Mouse (Mus musculus) Patski (cell line): ENCODE measurements around the gene Tspan18. TPM values are rescaled to one million over a fixed set of nuclear protein-coding genes. Genes with fewer than 3 reads are reported as not detected.

Experiments used
- ATAC-seq: fragments of 100-300 bp; one replicate; pipeline ENCODE4 v1.8.0; 2021
- CTCF ChIA-PET: fragments of 350-600 bp; sonication (Branson Sonifier 250); formaldehyde crosslinking; loops from one replicate; lab custom pipeline; 2022; ENCODE audit warnings: inconsistent platforms; lab: Charles Lee
- POLR2A ChIA-PET: fragments of 350-600 bp; sonication (Branson Sonifier 250); formaldehyde crosslinking; loops from one replicate; lab custom pipeline; 2022; ENCODE audit warnings: antibody characterized with exemption, inconsistent platforms; lab: Charles Lee
- DNase-seq: peaks from one replicate; pipeline ENCODE4 v3.0.0-alpha.2; 2011; ENCODE audit warnings: low read depth, low spot score
- H3K27me3 ChIP-seq: fragments of 371-371 bp; one replicate; pipeline ENCODE4 v1.5.1; 2021
- CTCF ChIP-seq: fragments of 100-300 bp; IDR thresholded peaks from one replicate; pipeline ENCODE4 v1.5.1; 2021
- in situ Hi-C: fragments of 300-500 bp; cut with MboI; formaldehyde crosslinking; loops from 3 replicates; pipeline ENCODE4 v1.11.1; 2018; ENCODE audit warnings: low pct_unique_long_range_greater_than_20kb, mixed read lengths
- polyA plus RNA-seq: library from polyadenylated mRNA; unstranded; gene quantifications from one replicate; pipeline ENCODE4 v1.2.3, GENCODE M21; 2021

Tspan18 gene
- polyA plus RNA-seq, 1 experiment from 2014 or later: 16.6 TPM

GRCm38 (mm10) chr2:93180077-93180844 lies 154.0 kb downstream of the Tspan18 start:
- ATAC-seq (no peak), DNase-seq (no peak)
- no peak for TF ChIP-seq CTCF

GRCm38 (mm10) chr2:93179603-93180002 lies 154.7 kb downstream of the Tspan18 start:
- ChIA-PET POLR2A (no interaction called here), CTCF (no interaction called here)
- ATAC-seq (no peak), DNase-seq (no peak)
- no peaks in the 10 kb centered on the region for H3K27me3 ChIP-seq
- in situ Hi-C loops: loop anchor here (10.0 kb wide), 1 partner anchor 55 kb away; no protein-coding TSS in a partner anchor
- TF ChIP-seq CTCF: no peak

More at GRCm38 (mm10) chr2:93180077-93180844, 154.0 kb downstream of the Tspan18 start:
- POLR2A ChIA-PET: no interaction called here
- H3K27me3 ChIP-seq: no peaks in the 10 kb centered on the region
- in situ Hi-C loops: no loop called here
- CTCF ChIA-PET: no interaction called here

- POLR2A ChIA-PET: interaction anchor here (0.8 kb wide), 1 partner anchor 14 kb away, joined by 4 read pairs; no protein-coding TSS in a partner anchor
- no peak for TF ChIP-seq CTCF
- no peaks in the 10 kb centered on the region for H3K27me3 ChIP-seq
- ATAC-seq (no peak), DNase-seq (no peak)
- in situ Hi-C loops: loop anchor here (10.0 kb wide), 1 partner anchor 53 kb away; no protein-coding TSS in a partner anchor
- CTCF ChIA-PET: no interaction called here
Measured at GRCm38 (mm10) chr2:93178313-93178677, 156.0 kb downstream of the Tspan18 start.

GRCm38 (mm10) chr2:93177668-93178312 lies 156.5 kb downstream of the Tspan18 start:
- ChIA-PET POLR2A (interaction anchor here (0.8 kb wide), 1 partner anchor 14 kb away, joined by 4 read pairs; no protein-coding TSS in a partner anchor), CTCF (interaction anchor here (1.4 to 1.6 kb wide), 3 partner anchors 8 to 108 kb away, joined by 3 to 4 read pairs (median 3); no protein-coding TSS in a partner anchor)
- TF ChIP-seq CTCF: no peak
- in situ Hi-C loops: loop anchor here (10.0 kb wide), 1 partner anchor 53 kb away; no protein-coding TSS in a partner anchor
- DNase-seq (no peak), ATAC-seq (no peak)
- no peaks in the 10 kb centered on the region for H3K27me3 ChIP-seq

- no peak for TF ChIP-seq CTCF
- no peaks in the 10 kb centered on the region for H3K27me3 ChIP-seq
- peak; percentile 63 for ATAC-seq
- in situ Hi-C loops: loop anchor here (10.0 kb wide), 1 partner anchor 52 kb away; no protein-coding TSS in a partner anchor
- ChIA-PET CTCF (interaction anchor here (1.2 to 1.6 kb wide), 4 partner anchors 9 to 294 kb away, joined by 3 to 4 read pairs (median 3); no protein-coding TSS in a partner anchor), POLR2A (no interaction called here)
- DNase-seq: peak; percentile 83
Measured at GRCm38 (mm10) chr2:93176871-93177667, 157.2 kb downstream of the Tspan18 start.

GRCm38 (mm10) chr2:93176193-93176798 lies 158.0 kb downstream of the Tspan18 start:
- CTCF ChIA-PET: interaction anchor here (1.0 to 1.6 kb wide), 5 partner anchors 10 to 295 kb away, joined by 3 to 4 read pairs (median 3); no protein-coding TSS in a partner anchor
- TF ChIP-seq CTCF: no peak
- POLR2A ChIA-PET: no interaction called here
- ATAC-seq (no peak), DNase-seq (no peak)
- in situ Hi-C loops: loop anchor here (10.0 kb wide), 1 partner anchor 51 kb away; no protein-coding TSS in a partner anchor
- H3K27me3 ChIP-seq: no peaks in the 10 kb centered on the region

GRCm38 (mm10) chr2:93175721-93176120 lies 158.6 kb downstream of the Tspan18 start:
- in situ Hi-C loops: loop anchor here (10.0 kb wide), 1 partner anchor 51 kb away; no protein-coding TSS in a partner anchor
- ChIA-PET CTCF (interaction anchor here (1.0 kb wide), 1 partner anchor 29 kb away, joined by 3 read pairs; no protein-coding TSS in a partner anchor), POLR2A (interaction anchor here (0.6 kb wide), 1 partner anchor 469 kb away, joined by 4 read pairs; no protein-coding TSS in a partner anchor)
- H3K27me3 ChIP-seq: no peaks in the 10 kb centered on the region
- DNase-seq: no peak
- no peak for ATAC-seq
- TF ChIP-seq CTCF: no peak

- CTCF ChIA-PET: interaction anchor here (1.0 kb wide), 1 partner anchor 29 kb away, joined by 3 read pairs; no protein-coding TSS in a partner anchor
- no peak for TF ChIP-seq CTCF
- POLR2A ChIA-PET: interaction anchor here (0.6 kb wide), 1 partner anchor 469 kb away, joined by 4 read pairs; no protein-coding TSS in a partner anchor
- ATAC-seq (no peak), DNase-seq (no peak)
- H3K27me3 ChIP-seq: no peaks in the 10 kb centered on the region
- in situ Hi-C loops: loop anchor here (10.0 kb wide), 1 partner anchor 50 kb away; no protein-coding TSS in a partner anchor
Measured at GRCm38 (mm10) chr2:93175278-93175677, 159.0 kb downstream of the Tspan18 start.

GRCm38 (mm10) chr2:93174159-93174558 lies 160.1 kb downstream of the Tspan18 start:
- POLR2A ChIA-PET: no interaction called here
- in situ Hi-C loops: loop anchor here (10.0 kb wide), 1 partner anchor 49 kb away; no protein-coding TSS in a partner anchor
- ATAC-seq: no peak
- H3K27me3 ChIP-seq: no peaks in the 10 kb centered on the region
- CTCF ChIA-PET: interaction anchor here (0.8 kb wide), 1 partner anchor 219 kb away, joined by 3 read pairs; no protein-coding TSS in a partner anchor
- no peak for TF ChIP-seq CTCF
- DNase-seq: no peak
